ENCODE assay signal across 27 mouse cellular contexts in the genomic region with DNA sequence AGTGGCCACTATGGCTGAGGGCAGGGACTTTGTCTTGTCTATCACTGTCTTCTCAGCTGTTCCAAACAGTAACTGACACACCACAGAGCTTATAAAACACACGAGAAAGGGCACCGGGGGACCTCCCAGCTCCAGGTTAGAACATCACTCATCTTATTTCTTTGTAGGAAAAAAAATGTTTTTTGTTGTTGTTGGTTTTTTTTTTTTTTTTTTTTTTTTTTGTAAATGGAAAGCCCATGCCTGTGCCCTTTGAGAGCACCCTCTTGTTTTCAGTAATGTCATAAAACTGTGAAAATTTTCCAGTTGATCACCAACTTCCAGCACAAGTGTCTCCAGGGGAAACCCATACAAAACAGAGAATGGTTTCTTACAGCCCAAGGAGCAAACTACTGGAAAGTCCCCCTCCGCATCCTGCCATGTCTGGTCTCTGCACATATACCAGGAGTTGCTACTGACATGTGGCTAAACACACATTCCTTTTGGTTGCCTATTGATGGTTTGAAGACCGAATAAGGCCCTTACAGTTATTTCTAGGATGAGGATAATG.
DNase-seq lines count a peak whose midpoint lies in the region; ATAC-seq and TF ChIP-seq lines count a peak whose summit lies in the region.
"Had no signal": no experiment of that assay in that cellular context is flagged by ENCODE, and none has a peak within 500 bp of the region (broad histone marks: within the 10 kb centered on the region; RNA-seq: fewer than 3 reads in every experiment).

No protein-coding gene starts in this region.

- ATAC-seq in limb, embryonic 14.5 days (ENCODE audit: low FRiP score, low read depth): no peak
- ATAC-seq: forebrain, embryonic 16.5 days; hindbrain, postnatal 0 days; intestine, postnatal 0 days; midbrain, embryonic 13.5 days had no signal

- no peak for TF ChIP-seq POLR2A in heart, adult 2 months (IDR thresholded peaks at IDR 0.05; ENCODE audit: insufficient read depth, low read depth, low read length)
- TF ChIP-seq POLR2A in limb, embryonic 14.5 days (IDR thresholded peaks at IDR 0.05; ENCODE audit: borderline replicate concordance, extremely low read depth, insufficient read depth, insufficient read length): no peak

- WGBS in heart, adult 2 months: 58% methylated on average over 4 of the region's 4 CpGs
- 78% methylated on average over 4 of the region's 4 CpGs for WGBS in limb, embryonic 14.5 days
- 86% methylated on average over 4 of the region's 4 CpGs for WGBS in embryonic facial prominence, embryonic 10.5 days

- 0 out of 2 replicates have a peak, but pooled peaks cover 1% of the 10 kb centered on the region for H3K79me2 ChIP-seq in heart, adult 2 months (replicated peaks; ENCODE audit: control insufficient read depth, insufficient read depth, low read length)

- no peak for TF ChIP-seq EP300 in heart, adult 2 months (IDR thresholded peaks at IDR 0.05; ENCODE audit: insufficient read depth, low read depth, low read length)

- no peak overlapping the region for H3K9ac ChIP-seq in heart, adult 2 months (ENCODE audit: low read depth, low read length)
- H3K9ac ChIP-seq in limb, embryonic 14.5 days (ENCODE audit: low read depth, low read length, severe bottlenecking): no peak overlapping the region
- H3K9ac ChIP-seq: heart, embryonic 15.5 days; hindbrain, embryonic 12.5 days; limb, embryonic 15.5 days; liver, embryonic 14.5 days; lung, embryonic 14.5 days; midbrain, embryonic 13.5 days had no signal

- H3K27me3 ChIP-seq in heart, adult 2 months (ENCODE audit: control insufficient read depth, insufficient read depth, low read length): no peaks in the 10 kb centered on the region
- H3K27me3 ChIP-seq in limb, embryonic 14.5 days (ENCODE audit: control insufficient read depth, insufficient read depth, low read length): no peaks in the 10 kb centered on the region
- no peaks in the 10 kb centered on the region for H3K27me3 ChIP-seq in embryonic facial prominence, embryonic 10.5 days (replicated peaks; ENCODE audit: low read depth, poor library complexity, severe bottlenecking)
- H3K27me3 ChIP-seq: heart, embryonic 15.5 days; hindbrain, embryonic 12.5 days; limb, embryonic 15.5 days; midbrain, embryonic 13.5 days had no signal

- DNase-seq in heart, adult 2 months: no peak
- DNase-seq in heart, adult 8-10 months (ENCODE audit: low spot score): no peak
- peak; percentile 71 for DNase-seq in CD4-positive helper T cell, adult 2 months (ENCODE audit: low read depth, low spot score)
- DNase-seq in T-cell, adult 2 months (ENCODE audit: low spot score): peak; percentile 43
- no peak for DNase-seq in limb, embryonic 14.5 days (ENCODE audit: low spot score)
- no peak for DNase-seq in cerebellum, postnatal 4 days (ENCODE audit: low spot score in 2 of 2)
- no peak for DNase-seq in embryonic facial prominence, embryonic 10.5 days (ENCODE audit: low spot score)
- DNase-seq: adrenal gland, postnatal 10 days; cerebellum, adult 11-12 months; cerebellum, adult 9-11 months; kidney, adult 9 months; kidney, postnatal 14 days; lung, embryonic 14.5 days; lung, postnatal 36 days; right cerebral cortex, postnatal 14 days; thymus, adult 2 months had no signal

- H3K36me3 ChIP-seq in heart, adult 2 months (ENCODE audit: control insufficient read depth, insufficient read depth, low read length): no peaks in the 10 kb centered on the region; the same call in 1 of the 2 replicates
- H3K36me3 ChIP-seq in limb, embryonic 14.5 days (ENCODE audit: control insufficient read depth, insufficient read depth, low read length): no peaks in the 10 kb centered on the region; the same call in 1 of the 2 replicates
- H3K36me3 ChIP-seq in embryonic facial prominence, embryonic 10.5 days (replicated peaks): peaks cover 4% of the 10 kb centered on the region
- H3K36me3 ChIP-seq: heart, embryonic 10.5 days; heart, embryonic 15.5 days; hindbrain, embryonic 12.5 days; limb, embryonic 15.5 days; midbrain, embryonic 13.5 days had no signal

- H3K4me3 ChIP-seq in heart, adult 2 months: no peak overlapping the region
- H3K4me3 ChIP-seq in limb, embryonic 14.5 days (replicated peaks; ENCODE audit: low read length): no peak overlapping the region
- H3K4me3 ChIP-seq in embryonic facial prominence, embryonic 10.5 days: no peak overlapping the region
- H3K4me3 ChIP-seq: erythroblast, embryonic 14.5 days; heart, embryonic 10.5 days; heart, embryonic 15.5 days; hindbrain, embryonic 12.5 days; limb, embryonic 15.5 days; midbrain, embryonic 13.5 days had no signal

- H3K4me1 ChIP-seq in heart, adult 2 months (ENCODE audit: control insufficient read depth, insufficient read depth, low read length): peaks cover 25% of the 10 kb centered on the region
- peaks cover 5% of the 10 kb centered on the region; the same call in 1 of the 2 replicates for H3K4me1 ChIP-seq in limb, embryonic 14.5 days (ENCODE audit: control insufficient read depth, insufficient read depth, low read length)
- H3K4me1 ChIP-seq in embryonic facial prominence, embryonic 10.5 days: peaks cover 14% of the 10 kb centered on the region
- H3K4me1 ChIP-seq: midbrain, embryonic 13.5 days had no signal

- intact Hi-C loops in heart, adult 2 months (cut with DNase I): no loop called here

- H3K9me3 ChIP-seq in limb, embryonic 14.5 days (ENCODE audit: control insufficient read depth, low read length): no peaks in the 10 kb centered on the region
- H3K9me3 ChIP-seq in embryonic facial prominence, embryonic 10.5 days: no peaks in the 10 kb centered on the region
- H3K9me3 ChIP-seq: heart, embryonic 10.5 days; heart, embryonic 15.5 days; hindbrain, embryonic 12.5 days; limb, embryonic 15.5 days; midbrain, embryonic 13.5 days had no signal

- H3K27ac ChIP-seq in heart, adult 2 months: peak overlapping the region; percentile 8; the same call in 1 of the 2 replicates
- 0 out of 2 replicates have a peak overlapping the region, but pooled peaks have one; percentile 26 for H3K27ac ChIP-seq in limb, embryonic 14.5 days (replicated peaks; ENCODE audit: low read depth, low read length)
- H3K27ac ChIP-seq in embryonic facial prominence, embryonic 10.5 days (replicated peaks): no peak overlapping the region
- H3K27ac ChIP-seq: heart, embryonic 10.5 days; heart, embryonic 15.5 days; hindbrain, embryonic 12.5 days; hindbrain, postnatal 0 days; limb, embryonic 15.5 days; liver, embryonic 14.5 days; midbrain, embryonic 13.5 days; stomach, postnatal 0 days had no signal

- no peak for TF ChIP-seq CTCF in heart, adult 2 months (IDR thresholded peaks at IDR 0.05)

- no peak overlapping the region for H3K4me2 ChIP-seq in limb, embryonic 14.5 days (replicated peaks; ENCODE audit: low read depth, low read length, severe bottlenecking)
- H3K4me2 ChIP-seq: heart, embryonic 15.5 days; hindbrain, embryonic 12.5 days; limb, embryonic 15.5 days; lung, embryonic 14.5 days; midbrain, embryonic 13.5 days had no signal

Comparison
In these comparisons a context has a peak if more than half of its experiments do, and no peak if none do; other contexts are left out.
1. DNase-seq: peak in CD4-positive helper T cell, adult 2 months (single experiment) and T-cell, adult 2 months (single experiment); none in heart, adult 2 months (0 of 2), heart, adult 8-10 months (single experiment), limb, embryonic 14.5 days (single experiment), cerebellum, postnatal 4 days (0 of 2) and embryonic facial prominence, embryonic 10.5 days (single experiment).